Mouse (Mus musculus) stomach, embryonic 15.5 days (tissue): ENCODE results near the gene Lce1j. TPM values are rescaled to one million over a fixed set of nuclear protein-coding genes. Genes with fewer than 3 reads are reported as not detected.
"Not testable (repeated sequence)": the region's sequence is repeated elsewhere in the genome, so short reads cannot be mapped to it uniquely, and the experiment has no call there.

Experiments
- ATAC-seq: fragments of 200-750 bp; cut with Nextera tagmentation; 2 replicates; pipeline ENCODE4 v1.8.0; 2017; ENCODE audit warnings: low read depth, moderate number of reproducible peaks, moderate TSS enrichment; ENCODE audit not compliant: insufficient read depth, low FRiP score
- H3K27ac ChIP-seq: fragments of 300-500 bp; sonication (generic); 2 replicates; pipeline ENCODE4 v1.5.1; 2015; ENCODE audit warnings: mild to moderate bottlenecking, inconsistent platforms
- H3K27me3 ChIP-seq: fragments of 300-500 bp; sonication (generic); replicated peaks from 2 replicates; pipeline ENCODE4 v1.6.1; 2015; ENCODE audit warnings: inconsistent platforms
- H3K36me3 ChIP-seq: fragments of 300-500 bp; sonication (generic); 2 replicates; pipeline ENCODE4 v1.6.1; 2015; ENCODE audit warnings: inconsistent platforms
- H3K4me1 ChIP-seq: fragments of 300-500 bp; sonication (generic); 2 replicates; pipeline ENCODE4 v1.6.1; 2015; ENCODE audit warnings: inconsistent platforms
- H3K4me2 ChIP-seq: fragments of 300-500 bp; sonication (generic); 2 replicates; pipeline ENCODE4 v1.6.1; 2015; ENCODE audit warnings: mild to moderate bottlenecking, inconsistent platforms
- H3K4me3 ChIP-seq: fragments of 300-500 bp; sonication (generic); replicated peaks from 2 replicates; pipeline ENCODE4 v1.5.1; 2015; ENCODE audit warnings: inconsistent platforms
- H3K9ac ChIP-seq: fragments of 300-500 bp; sonication (generic); 2 replicates; pipeline ENCODE4 v1.6.1; 2015; ENCODE audit warnings: inconsistent platforms
- H3K9me3 ChIP-seq: fragments of 300-500 bp; sonication (generic); 2 replicates; pipeline ENCODE4 v1.6.1; 2016; ENCODE audit warnings: inconsistent platforms
- WGBS: fragments of 180-500 bp; shearing (Covaris S2); methylation state at CpG from one replicate; pipeline ENCODE4 v1.1.7; 2015; 5-methylcytosine and 5-hydroxymethylcytosine counted together
- polyA plus RNA-seq: library from polyadenylated mRNA; unstranded; fragments of >200 nt; fragmentation: Nextera tagmentation; extraction: Ambion mirVana; gene quantifications from 2 replicates; pipeline ENCODE4 v1.2.1, GENCODE M21; 2015

The Lce1j gene
- polyA plus RNA-seq: not detected in 2 replicates

GRCm38 (mm10) chr3:92790414-92790813 is at the start of gene Lce1j:
TSS of gene Lce1j (minus strand) at chr3:92790514.
- Histone ChIP-seq H3K27me3 (no peaks in the 10 kb centered on the region), H3K4me3 (no peak within 1 kb of the TSS), H3K9ac (no peak within 1 kb of the TSS), H3K27ac (no peak within 1 kb of the TSS), H3K4me1 (no peaks in the 10 kb centered on the region), H3K36me3 (no peaks in the 10 kb centered on the region), H3K9me3 (no peaks in the 10 kb centered on the region), H3K4me2 (no peak within 1 kb of the TSS)
- WGBS: 73% methylated on average over 1 of the region's 1 CpGs
- ATAC-seq: no peak

DNA sequence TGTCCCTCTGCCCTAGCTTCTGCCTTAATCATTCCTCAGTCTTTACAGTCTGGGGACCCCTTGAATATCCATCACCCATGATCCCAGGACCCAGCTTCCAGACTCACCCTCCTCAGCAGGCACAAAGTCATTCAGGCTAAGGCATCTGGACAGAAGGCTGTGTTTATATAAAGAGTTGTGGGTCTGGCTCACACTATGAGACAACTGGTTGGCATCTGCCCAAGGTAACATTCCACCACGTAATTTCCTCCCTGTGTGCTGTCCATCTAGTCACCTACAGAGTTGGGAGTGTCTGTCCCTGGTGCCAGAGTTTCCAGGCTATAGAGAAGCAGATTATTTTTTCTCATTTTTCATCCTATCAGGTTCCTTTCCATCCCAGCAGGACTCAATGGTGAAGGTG is 36.8 kb upstream of the Lce1j start, which contains the start of gene Kprp:
Gene Kprp, minus strand, starts transcription at position 140 of the 400 bp plus-strand sequence.
- 29% methylated on average over 1 of the region's 1 CpGs for WGBS
- H3K4me1 ChIP-seq: no peaks in the 10 kb centered on the region
- H3K36me3 ChIP-seq: no peaks in the 10 kb centered on the region
- H3K9me3 ChIP-seq: no peaks in the 10 kb centered on the region
- H3K4me2 ChIP-seq: no peak within 1 kb of the TSS
- no peak within 1 kb of the TSS for H3K9ac ChIP-seq
- no peaks in the 10 kb centered on the region for H3K27me3 ChIP-seq
- no peak within 1 kb of the TSS for H3K4me3 ChIP-seq
- no peak within 1 kb of the TSS for H3K27ac ChIP-seq
- no peak for ATAC-seq

- no peak overlapping the region for H3K4me3 ChIP-seq
- 22% methylated on average over 1 of the region's 1 CpGs for WGBS
- H3K36me3 ChIP-seq: no peaks in the 10 kb centered on the region
- no peaks in the 10 kb centered on the region for H3K27me3 ChIP-seq
- no peak for ATAC-seq
- H3K4me2 ChIP-seq: no peak overlapping the region
- H3K27ac ChIP-seq: no peak overlapping the region
- no peak overlapping the region for H3K9ac ChIP-seq
- no peaks in the 10 kb centered on the region for H3K4me1 ChIP-seq
- no peaks in the 10 kb centered on the region for H3K9me3 ChIP-seq
Observed at GRCm38 (mm10) chr3:92825808-92826207, 35.5 kb upstream of the Lce1j start.

GRCm38 (mm10) chr3:92816036-92816435 is 25.7 kb upstream of the Lce1j start:
- H3K4me1 ChIP-seq, H3K4me2 ChIP-seq, H3K36me3 ChIP-seq, H3K27ac ChIP-seq, H3K4me3 ChIP-seq, ATAC-seq, H3K9ac ChIP-seq, H3K9me3 ChIP-seq, H3K27me3 ChIP-seq: not testable (repeated sequence)
- 90% methylated on average over 2 of the region's 2 CpGs for WGBS

DNA sequence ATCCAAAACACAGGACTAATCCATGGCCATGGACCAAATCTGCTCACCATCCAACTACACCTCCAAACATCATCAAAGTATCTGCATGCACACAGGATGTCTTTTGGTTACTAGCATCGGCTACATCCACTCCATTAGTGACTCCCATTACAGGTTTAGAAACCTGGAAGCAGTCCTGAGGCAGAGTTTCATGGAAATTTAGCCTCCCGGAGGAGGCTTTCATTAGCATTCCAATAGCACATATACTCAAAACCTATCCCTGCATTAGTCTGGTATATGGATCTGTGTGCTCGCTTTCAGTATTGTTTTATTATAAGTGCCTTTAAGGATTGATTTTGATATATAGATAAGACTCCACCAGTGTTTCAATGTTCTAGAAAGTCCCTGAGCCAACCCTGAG is 25.3 kb upstream of the Lce1j start:
- no peak overlapping the region for H3K9ac ChIP-seq
- no peak overlapping the region for H3K27ac ChIP-seq
- H3K27me3 ChIP-seq: no peaks in the 10 kb centered on the region
- no peak overlapping the region for H3K4me3 ChIP-seq
- no peaks in the 10 kb centered on the region for H3K4me1 ChIP-seq
- no peak overlapping the region for H3K4me2 ChIP-seq
- H3K36me3 ChIP-seq: no peaks in the 10 kb centered on the region
- WGBS: 92% methylated on average over 3 of the region's 3 CpGs
- no peaks in the 10 kb centered on the region for H3K9me3 ChIP-seq
- no peak for ATAC-seq

DNA sequence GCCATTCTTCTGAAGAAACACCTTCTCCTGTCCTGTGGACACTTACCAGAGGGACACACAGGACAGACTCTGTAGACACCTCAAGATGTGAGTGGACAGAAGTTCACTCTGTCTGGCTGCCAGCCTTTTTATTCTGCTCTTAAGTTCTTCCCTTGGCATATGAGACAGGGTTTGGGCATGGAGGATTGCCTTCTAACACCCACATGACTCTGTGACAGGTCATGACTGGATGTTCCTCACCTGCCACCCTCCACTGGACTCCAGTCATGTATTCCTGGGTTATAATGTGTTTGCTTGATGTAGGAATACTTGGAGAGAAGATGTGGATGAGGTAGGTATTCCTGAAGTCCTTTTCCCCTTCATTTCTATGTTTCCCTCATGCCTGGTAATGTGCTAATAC is 17.5 kb upstream of the Lce1j start, which contains the start of gene Lce1k:
Gene Lce1k, minus strand, starts transcription at position 101 of the 400 bp plus-strand sequence.
- Histone ChIP-seq H3K27me3 (no peaks in the 10 kb centered on the region), H3K9me3 (no peaks in the 10 kb centered on the region), H3K36me3 (no peaks in the 10 kb centered on the region), H3K9ac (no peak within 1 kb of the TSS), H3K4me1 (no peaks in the 10 kb centered on the region), H3K4me3 (no peak within 1 kb of the TSS), H3K4me2 (no peak within 1 kb of the TSS), H3K27ac (no peak within 1 kb of the TSS)
- no peak for ATAC-seq

GRCm38 (mm10) chr3:92778799-92779198 is 11.5 kb downstream of the Lce1j start, which contains the start of gene Lce1i:
TSS of gene Lce1i (minus strand) at chr3:92778899.
- Histone ChIP-seq H3K4me2 (no peak within 1 kb of the TSS), H3K4me3 (no peak within 1 kb of the TSS), H3K9me3 (no peaks in the 10 kb centered on the region), H3K9ac (no peak within 1 kb of the TSS), H3K27ac (no peak within 1 kb of the TSS), H3K4me1 (no peaks in the 10 kb centered on the region), H3K36me3 (no peaks in the 10 kb centered on the region), H3K27me3 (no peaks in the 10 kb centered on the region)
- WGBS: 72% methylated on average over 1 of the region's 1 CpGs
- no peak for ATAC-seq

GRCm38 (mm10) chr3:92771573-92771972 is 18.7 kb downstream of the Lce1j start:
- no peaks in the 10 kb centered on the region for H3K27me3 ChIP-seq
- no peak overlapping the region for H3K4me2 ChIP-seq
- H3K36me3 ChIP-seq: no peaks in the 10 kb centered on the region
- H3K9me3 ChIP-seq: no peaks in the 10 kb centered on the region
- no peaks in the 10 kb centered on the region for H3K4me1 ChIP-seq
- H3K9ac ChIP-seq: no peak overlapping the region
- H3K4me3 ChIP-seq: no peak overlapping the region
- WGBS: 23% methylated on average over 3 of the region's 3 CpGs
- no peak overlapping the region for H3K27ac ChIP-seq
- no peak for ATAC-seq

DNA sequence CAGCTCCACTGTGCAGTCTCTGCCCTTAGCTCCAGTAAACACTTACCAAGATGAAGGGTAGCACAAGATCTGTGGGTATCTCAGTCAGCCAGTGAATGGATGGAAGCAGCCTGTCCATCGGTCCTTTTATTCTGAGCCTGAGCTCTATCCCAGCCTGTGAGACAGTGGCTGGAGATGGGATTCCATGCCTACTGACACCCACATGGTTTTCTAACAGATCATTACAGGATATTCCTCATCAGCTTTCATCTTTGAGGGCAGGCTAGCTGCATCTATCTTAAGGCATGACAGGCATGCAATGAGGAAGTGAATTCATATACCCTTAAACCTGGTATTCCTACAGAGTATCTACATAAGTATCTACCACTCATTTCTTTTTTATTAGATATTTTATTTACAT is 25.3 kb downstream of the Lce1j start, which contains the start of gene Lce1h:
Gene Lce1h, minus strand, starts transcription at position 101 of the 400 bp plus-strand sequence.
- 91% methylated on average over 1 of the region's 1 CpGs for WGBS
- Histone ChIP-seq H3K36me3 (no peaks in the 10 kb centered on the region), H3K27me3 (no peaks in the 10 kb centered on the region), H3K9ac (no peak within 1 kb of the TSS), H3K4me3 (no peak within 1 kb of the TSS), H3K27ac (no peak within 1 kb of the TSS), H3K4me1 (no peaks in the 10 kb centered on the region), H3K9me3 (no peaks in the 10 kb centered on the region), H3K4me2 (no peak within 1 kb of the TSS)
- no peak for ATAC-seq

DNA sequence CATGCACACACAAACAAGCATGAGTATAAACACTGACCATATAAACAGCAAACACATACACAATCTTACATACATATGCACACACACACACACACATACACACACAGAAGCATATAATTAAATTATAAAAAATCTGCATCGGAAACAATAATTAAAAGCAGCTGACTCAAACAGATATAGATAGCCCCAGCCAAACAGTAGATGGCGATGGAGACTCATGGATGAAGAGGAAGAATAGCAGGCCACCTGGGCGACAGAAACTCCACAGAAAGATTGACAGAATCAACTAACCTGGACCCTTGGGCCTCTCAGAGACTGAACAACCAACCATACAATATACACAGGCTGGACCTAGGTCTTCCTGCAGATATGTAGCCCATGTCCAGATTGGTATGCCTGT is 37.1 kb downstream of the Lce1j start:
- no peak for ATAC-seq
- no peak overlapping the region for H3K27ac ChIP-seq
- no peak overlapping the region for H3K4me3 ChIP-seq
- H3K36me3 ChIP-seq: no peaks in the 10 kb centered on the region
- no peaks in the 10 kb centered on the region for H3K9me3 ChIP-seq
- H3K4me1 ChIP-seq: no peaks in the 10 kb centered on the region
- 34% methylated on average over 3 of the region's 3 CpGs for WGBS
- no peak overlapping the region for H3K9ac ChIP-seq
- H3K27me3 ChIP-seq: no peaks in the 10 kb centered on the region
- no peak overlapping the region for H3K4me2 ChIP-seq

GRCm38 (mm10) chr3:92752238-92752637 is 38.1 kb downstream of the Lce1j start, which contains the start of gene Lce1g:
TSS of gene Lce1g (minus strand) at chr3:92752338.
- no peak within 1 kb of the TSS for H3K4me3 ChIP-seq
- no peaks in the 10 kb centered on the region for H3K36me3 ChIP-seq
- no peak within 1 kb of the TSS for H3K27ac ChIP-seq
- H3K9me3 ChIP-seq: no peaks in the 10 kb centered on the region
- H3K27me3 ChIP-seq: no peaks in the 10 kb centered on the region
- WGBS: 76% methylated on average over 1 of the region's 1 CpGs
- H3K9ac ChIP-seq: no peak within 1 kb of the TSS
- ATAC-seq: no peak
- H3K4me2 ChIP-seq: no peak within 1 kb of the TSS
- H3K4me1 ChIP-seq: no peaks in the 10 kb centered on the region

- H3K27me3 ChIP-seq: no peaks in the 10 kb centered on the region
Observed at GRCm38 (mm10) chr3:92738996-92739395, 51.3 kb downstream of the Lce1j start, which contains the start of gene Gm38119. TSS of gene Gm38119 (minus strand) at chr3:92739096.

More at GRCm38 (mm10) chr3:92738996-92739395, 51.3 kb downstream of the Lce1j start, which contains the start of gene Gm38119:
- H3K4me1 ChIP-seq: no peaks in the 10 kb centered on the region
- no peak for ATAC-seq
- H3K27ac ChIP-seq: no peak within 1 kb of the TSS
- H3K36me3 ChIP-seq: no peaks in the 10 kb centered on the region
- no peak within 1 kb of the TSS for H3K9ac ChIP-seq
- H3K4me2 ChIP-seq: no peak within 1 kb of the TSS
- 86% methylated on average over 1 of the region's 1 CpGs for WGBS
- H3K9me3 ChIP-seq: no peaks in the 10 kb centered on the region
- H3K4me3 ChIP-seq: no peak within 1 kb of the TSS
